Mouse (Mus musculus) small intestine, adult 2 months (tissue): ENCODE measurements at regions not wholly inside any gene's neighbourhood (a gene's known extent, or its start where the extent isn't known, plus 50 kb on each side); places are given as distances from the start of the nearest gene placed in this dataset.

Source experiments
- CTCF ChIP-seq: fragments of 200-500 bp; IDR thresholded peaks from 2 replicates; pipeline ENCODE4 v1.5.1; 2012; ENCODE audit warnings: low read depth, mild to moderate bottlenecking, control low read depth, inconsistent platforms, low read length, moderate library complexity, mixed read lengths; ENCODE audit not compliant: insufficient replicate concordance, insufficient read length; ENCODE audit errors: extremely low read depth
- POLR2A ChIP-seq: fragments of 200-500 bp; IDR thresholded peaks from 2 replicates; pipeline ENCODE4 v1.6.1; 2012; ENCODE audit warnings: low read depth, mild to moderate bottlenecking, control low read depth, inconsistent platforms, low read length, moderate library complexity

- no peak for TF ChIP-seq CTCF
- TF ChIP-seq POLR2A: no peak
These were observed 75.5 kb upstream of the Fermt1 start for GRCm38 (mm10) chr2:133021244-133021643.
